Mouse (Mus musculus) limb, embryonic 13.5 days (tissue): ENCODE data around the gene Pde2a. TPM values are rescaled to one million over a fixed set of nuclear protein-coding genes. Genes with fewer than 3 reads are reported as not detected.

Source experiments
- ATAC-seq: fragments of 200-750 bp; cut with Nextera tagmentation; 2 replicates; pipeline ENCODE4 v1.8.0; 2017; ENCODE audit warnings: low read depth, moderate number of reproducible peaks, moderate TSS enrichment; ENCODE audit not compliant: low FRiP score
- H3K27ac ChIP-seq: fragments of 300-500 bp; sonication (generic); 2 replicates; pipeline ENCODE4 v1.5.1; 2015; ENCODE audit warnings: inconsistent platforms, mild to moderate bottlenecking, moderate library complexity
- H3K27me3 ChIP-seq: fragments of 300-500 bp; sonication (generic); 2 replicates; pipeline ENCODE4 v1.6.1; 2015; ENCODE audit warnings: mild to moderate bottlenecking, inconsistent platforms
- H3K36me3 ChIP-seq: fragments of 300-500 bp; sonication (generic); 2 replicates; pipeline ENCODE4 v1.6.1; 2015; ENCODE audit warnings: inconsistent platforms, mild to moderate bottlenecking, moderate library complexity
- H3K4me1 ChIP-seq: fragments of 300-500 bp; sonication (generic); 2 replicates; pipeline ENCODE4 v1.6.1; 2015; ENCODE audit warnings: inconsistent platforms
- H3K4me2 ChIP-seq: fragments of 300-500 bp; sonication (generic); replicated peaks from 2 replicates; pipeline ENCODE4 v1.6.1; 2015; ENCODE audit warnings: inconsistent platforms, mild to moderate bottlenecking, moderate library complexity
- H3K4me3 ChIP-seq: fragments of 300-500 bp; sonication (generic); 2 replicates; pipeline ENCODE4 v1.5.1; 2015; ENCODE audit warnings: moderate library complexity, mild to moderate bottlenecking, inconsistent platforms
- H3K9ac ChIP-seq: fragments of 300-500 bp; sonication (generic); 2 replicates; pipeline ENCODE4 v1.6.1; 2015; ENCODE audit warnings: mild to moderate bottlenecking, inconsistent platforms
- H3K9me3 ChIP-seq: fragments of 300-500 bp; sonication (generic); 2 replicates; pipeline ENCODE4 v1.6.1; 2016; ENCODE audit warnings: inconsistent platforms
- WGBS: fragments of 180-500 bp; shearing (Covaris S2); methylation state at CpG from one replicate; pipeline ENCODE4 v1.1.7; 2015; 5-methylcytosine and 5-hydroxymethylcytosine counted together
- polyA plus RNA-seq: library from polyadenylated mRNA; unstranded; fragments of >200 nt; fragmentation: Nextera tagmentation; extraction: Ambion mirVana; gene quantifications from 2 replicates; pipeline ENCODE4 v1.2.1, GENCODE M21; 2015

The Pde2a gene
- polyA plus RNA-seq, 1 experiment from 2014 or later: 10.4 TPM

- H3K9me3 ChIP-seq: no peaks in the 10 kb centered on the region
- H3K27me3 ChIP-seq: no peaks in the 10 kb centered on the region
- no peak overlapping the region for H3K9ac ChIP-seq
- WGBS: 83% methylated on average over 8 of the region's 8 CpGs
- ATAC-seq: no peak
- no peak overlapping the region for H3K4me2 ChIP-seq
- no peaks in the 10 kb centered on the region for H3K36me3 ChIP-seq
- H3K27ac ChIP-seq: no peak overlapping the region
- H3K4me1 ChIP-seq: peaks cover 9% of the 10 kb centered on the region; the same call in 1 of the 2 replicates
- H3K4me3 ChIP-seq: no peak overlapping the region
Observed at GRCm38 (mm10) chr7:101465850-101466580, 44.5 kb downstream of the Pde2a start.

GRCm38 (mm10) chr7:101466581-101467081 is 45.1 kb downstream of the Pde2a start:
- Histone ChIP-seq H3K9ac (no peak overlapping the region), H3K27ac (no peak overlapping the region), H3K4me1 (peaks cover 15% of the 10 kb centered on the region), H3K4me3 (no peak overlapping the region), H3K9me3 (no peaks in the 10 kb centered on the region), H3K36me3 (no peaks in the 10 kb centered on the region), H3K4me2 (no peak overlapping the region), H3K27me3 (no peaks in the 10 kb centered on the region)
- WGBS: 83% methylated on average over 6 of the region's 6 CpGs
- ATAC-seq: no peak

DNA sequence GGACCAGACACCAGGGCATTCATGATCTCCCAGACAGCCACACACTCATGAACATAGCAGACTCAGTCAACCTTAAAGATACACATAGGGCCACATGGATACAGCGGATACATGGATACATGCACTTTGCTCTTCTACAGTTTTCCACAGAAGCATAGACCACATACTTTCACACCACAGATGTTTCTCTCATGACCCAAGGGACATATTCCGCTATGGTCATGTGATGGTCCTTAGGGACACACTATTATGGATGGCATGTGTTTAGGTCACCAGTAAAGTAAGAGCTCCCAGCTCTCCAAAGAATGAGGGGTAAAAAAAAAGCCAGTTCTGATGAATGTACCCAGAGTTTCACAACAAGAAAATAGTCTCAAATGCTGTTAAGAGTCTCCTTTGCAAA is 49.9 kb downstream of the Pde2a start:
- Histone ChIP-seq H3K27ac (no peak overlapping the region), H3K4me3 (no peak overlapping the region)

GRCm38 (mm10) chr7:101471968-101472480 is 50.5 kb downstream of the Pde2a start:
- ATAC-seq: no peak
- no peaks in the 10 kb centered on the region for H3K36me3 ChIP-seq
- H3K4me2 ChIP-seq: no peak overlapping the region
- H3K4me1 ChIP-seq: peaks cover 22% of the 10 kb centered on the region
- H3K9me3 ChIP-seq: no peaks in the 10 kb centered on the region
- no peak overlapping the region for H3K27ac ChIP-seq
- 73% methylated on average over 3 of the region's 3 CpGs for WGBS
- no peak overlapping the region for H3K4me3 ChIP-seq
- no peaks in the 10 kb centered on the region for H3K27me3 ChIP-seq
- no peak overlapping the region for H3K9ac ChIP-seq

More for the DNA sequence above, 49.9 kb downstream of the Pde2a start:
- Histone ChIP-seq H3K36me3 (no peaks in the 10 kb centered on the region), H3K4me1 (peaks cover 25% of the 10 kb centered on the region), H3K27me3 (no peaks in the 10 kb centered on the region), H3K4me2 (no peak overlapping the region), H3K9ac (no peak overlapping the region), H3K9me3 (no peaks in the 10 kb centered on the region)
- peak; percentile 36; the same call in 1 of the 2 replicates for ATAC-seq
- 82% methylated on average over 2 of the region's 2 CpGs for WGBS

GRCm38 (mm10) chr7:101472598-101473558 is 51.4 kb downstream of the Pde2a start:
- Histone ChIP-seq H3K4me2 (no peak overlapping the region), H3K4me1 (peaks cover 22% of the 10 kb centered on the region), H3K9me3 (no peaks in the 10 kb centered on the region), H3K27me3 (no peaks in the 10 kb centered on the region), H3K36me3 (no peaks in the 10 kb centered on the region), H3K27ac (no peak overlapping the region), H3K9ac (no peak overlapping the region), H3K4me3 (no peak overlapping the region)
- 46% methylated on average over 10 of the region's 10 CpGs for WGBS
- ATAC-seq: no peak

DNA sequence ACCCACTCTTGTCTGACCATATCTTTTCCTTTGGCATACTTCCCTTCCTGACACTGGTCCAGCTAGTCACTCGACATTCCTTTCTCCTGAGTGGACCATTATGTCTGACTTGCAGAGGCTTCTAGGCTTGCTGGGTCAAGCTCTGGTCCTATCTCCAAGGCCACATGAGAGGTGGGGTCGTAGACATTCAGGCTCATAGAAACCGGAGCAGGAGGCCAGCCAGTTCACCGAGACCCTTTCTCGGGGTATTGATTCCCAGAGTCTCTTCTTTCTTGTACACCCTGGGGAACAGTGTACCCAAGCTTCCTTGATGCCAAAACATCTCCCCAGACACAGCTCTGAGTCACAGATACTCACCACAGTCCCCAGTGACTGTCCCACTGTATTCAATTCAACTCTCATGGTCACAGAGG is 52.9 kb downstream of the Pde2a start:
- H3K4me2 ChIP-seq: no peak overlapping the region
- no peaks in the 10 kb centered on the region for H3K9me3 ChIP-seq
- H3K27me3 ChIP-seq: no peaks in the 10 kb centered on the region
- H3K9ac ChIP-seq: no peak overlapping the region
- H3K4me1 ChIP-seq: peaks cover 22% of the 10 kb centered on the region
- H3K27ac ChIP-seq: no peak overlapping the region
- H3K4me3 ChIP-seq: no peak overlapping the region
- H3K36me3 ChIP-seq: no peaks in the 10 kb centered on the region
- ATAC-seq: no peak
- WGBS: 80% methylated on average over 5 of the region's 5 CpGs

DNA sequence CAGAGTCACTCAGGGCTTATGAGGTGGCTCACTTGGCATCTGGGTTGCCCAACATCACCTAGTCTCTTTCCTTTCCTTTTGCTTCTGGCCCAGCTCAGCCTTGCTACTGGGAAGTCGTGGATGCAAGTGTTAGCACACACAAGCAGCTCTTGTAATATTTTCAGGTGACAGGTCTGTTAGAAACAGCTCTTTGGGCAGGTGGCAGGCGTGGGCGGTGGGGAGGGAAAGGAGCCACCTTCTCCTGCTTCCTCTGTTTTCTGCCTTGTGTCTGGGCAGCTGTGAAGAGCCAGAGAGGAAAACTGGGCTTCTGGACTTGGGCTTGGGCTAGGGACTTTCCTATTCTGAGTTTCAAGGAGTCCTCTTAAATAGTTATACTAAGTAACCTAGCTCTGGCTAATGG is 54.5 kb downstream of the Pde2a start:
- Histone ChIP-seq H3K4me2 (no peak overlapping the region), H3K27ac (no peak overlapping the region), H3K9ac (no peak overlapping the region), H3K36me3 (no peaks in the 10 kb centered on the region), H3K27me3 (no peaks in the 10 kb centered on the region), H3K4me3 (no peak overlapping the region), H3K9me3 (no peaks in the 10 kb centered on the region), H3K4me1 (peaks cover 22% of the 10 kb centered on the region)
- 65% methylated on average over 3 of the region's 3 CpGs for WGBS
- ATAC-seq: no peak

- H3K4me1 ChIP-seq: peaks cover 17% of the 10 kb centered on the region
- H3K4me3 ChIP-seq: no peak overlapping the region
- no peak overlapping the region for H3K9ac ChIP-seq
- no peaks in the 10 kb centered on the region for H3K36me3 ChIP-seq
- H3K27me3 ChIP-seq: no peaks in the 10 kb centered on the region
- no peak overlapping the region for H3K4me2 ChIP-seq
- H3K9me3 ChIP-seq: no peaks in the 10 kb centered on the region
- H3K27ac ChIP-seq: no peak overlapping the region
- no peak for ATAC-seq
- WGBS: 74% methylated on average over 4 of the region's 4 CpGs
Observed at GRCm38 (mm10) chr7:101476493-101476892, 55.0 kb downstream of the Pde2a start.

- Histone ChIP-seq H3K36me3 (no peaks in the 10 kb centered on the region), H3K9me3 (no peaks in the 10 kb centered on the region), H3K27ac (no peak overlapping the region), H3K4me3 (no peak overlapping the region), H3K4me1 (peaks cover 11% of the 10 kb centered on the region), H3K9ac (no peak overlapping the region), H3K27me3 (no peaks in the 10 kb centered on the region), H3K4me2 (no peak overlapping the region)
- WGBS: 39% methylated on average over 5 of the region's 5 CpGs
- ATAC-seq: no peak
Observed at GRCm38 (mm10) chr7:101477200-101477599, 55.7 kb downstream of the Pde2a start.

- Histone ChIP-seq H3K9me3 (no peaks in the 10 kb centered on the region), H3K4me2 (no peak overlapping the region), H3K4me3 (no peak overlapping the region), H3K27ac (no peak overlapping the region), H3K27me3 (no peaks in the 10 kb centered on the region), H3K36me3 (no peaks in the 10 kb centered on the region), H3K4me1 (peaks cover 6% of the 10 kb centered on the region), H3K9ac (no peak overlapping the region)
- 68% methylated on average over 5 of the region's 5 CpGs for WGBS
- no peak for ATAC-seq
Observed at GRCm38 (mm10) chr7:101478099-101478498, 56.6 kb downstream of the Pde2a start.

- no peaks in the 10 kb centered on the region for H3K9me3 ChIP-seq
- H3K4me1 ChIP-seq: peaks cover 4% of the 10 kb centered on the region; the same call in 1 of the 2 replicates
- no peak overlapping the region for H3K4me3 ChIP-seq
- 74% methylated on average over 4 of the region's 4 CpGs for WGBS
- H3K9ac ChIP-seq: no peak overlapping the region
- H3K27me3 ChIP-seq: no peaks in the 10 kb centered on the region
- H3K4me2 ChIP-seq: no peak overlapping the region
- H3K36me3 ChIP-seq: no peaks in the 10 kb centered on the region
- no peak for ATAC-seq
- no peak overlapping the region for H3K27ac ChIP-seq
Observed at GRCm38 (mm10) chr7:101479841-101480240, 58.4 kb downstream of the Pde2a start.

DNA sequence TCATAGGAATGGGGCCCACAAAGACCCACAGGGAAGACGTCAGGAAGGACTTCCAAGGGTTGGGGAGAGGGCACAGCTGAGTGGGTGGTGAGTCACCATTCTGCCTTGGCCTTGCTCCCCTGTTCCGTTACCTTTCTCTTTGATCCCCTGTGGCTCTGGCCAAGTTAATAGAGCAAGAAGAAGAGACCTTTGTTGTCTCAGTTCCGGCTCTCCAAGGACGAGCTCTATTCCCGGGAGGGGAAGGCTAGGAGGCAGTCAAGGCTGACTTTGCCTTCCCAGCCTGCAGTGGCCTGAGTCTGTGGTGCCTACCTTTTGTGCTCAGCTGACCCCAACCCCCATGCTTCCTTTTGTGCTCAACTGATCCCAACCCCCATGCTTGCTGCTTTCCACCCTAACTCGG is 59.2 kb downstream of the Pde2a start:
- Histone ChIP-seq H3K4me3 (no peak overlapping the region), H3K27me3 (no peaks in the 10 kb centered on the region), H3K36me3 (no peaks in the 10 kb centered on the region), H3K9ac (no peak overlapping the region), H3K9me3 (no peaks in the 10 kb centered on the region), H3K27ac (no peak overlapping the region), H3K4me2 (no peak overlapping the region), H3K4me1 (peaks cover 4% of the 10 kb centered on the region; the same call in 1 of the 2 replicates)
- WGBS: 55% methylated on average over 6 of the region's 6 CpGs
- ATAC-seq: no peak
